ENCODE assay signal across 7 mouse cellular contexts in genomic region chr12:73367460-73368079, GRCm38 (mm10).
A peak's percentile ranks its signal among the peaks of the same experiment; 100 is the strongest.
DNase-seq lines count a peak whose midpoint lies in the region; ATAC-seq and TF ChIP-seq lines count a peak whose summit lies in the region.

No protein-coding gene starts in this region.

- no peaks in the 10 kb centered on the region for H3K36me3 ChIP-seq in testis, adult 2 months (ENCODE audit: control insufficient read depth, insufficient read depth, low read length)
- H3K36me3 ChIP-seq in embryonic facial prominence, embryonic 13.5 days: no peaks in the 10 kb centered on the region
- H3K36me3 ChIP-seq in hindbrain, embryonic 15.5 days: no peaks in the 10 kb centered on the region
- no peaks in the 10 kb centered on the region for H3K36me3 ChIP-seq in neural tube, embryonic 15.5 days

- intact Hi-C loops in left cerebral cortex, postnatal 36 days (cut with DNase I): no loop called here

- no peak overlapping the region for H3K27ac ChIP-seq in testis, adult 2 months (ENCODE audit: control insufficient read depth, insufficient read depth, low read depth, low read length)
- H3K27ac ChIP-seq in embryonic facial prominence, embryonic 13.5 days: peak overlapping the region; percentile 78
- H3K27ac ChIP-seq in hindbrain, embryonic 15.5 days (replicated peaks): no peak overlapping the region
- 0 out of 2 replicates have a peak overlapping the region, but pooled peaks have one; percentile 6 for H3K27ac ChIP-seq in neural tube, embryonic 15.5 days (replicated peaks)

- peak overlapping the region; percentile 42 for H3K4me2 ChIP-seq in embryonic facial prominence, embryonic 13.5 days
- H3K4me2 ChIP-seq in hindbrain, embryonic 15.5 days: peak overlapping the region; percentile 6; the same call in 1 of the 2 replicates
- peak overlapping the region; percentile 20; the same call in 1 of the 2 replicates for H3K4me2 ChIP-seq in neural tube, embryonic 15.5 days

- TF ChIP-seq CTCF in testis, adult 2 months (IDR thresholded peaks at IDR 0.05; ENCODE audit: control insufficient read depth, insufficient read depth, insufficient replicate concordance, low read depth, low read length): no peak

- H3K27me3 ChIP-seq in testis, adult 2 months (ENCODE audit: control insufficient read depth, insufficient read depth, low read length): no peaks in the 10 kb centered on the region
- peaks cover 7% of the 10 kb centered on the region for H3K27me3 ChIP-seq in embryonic facial prominence, embryonic 13.5 days
- no peaks in the 10 kb centered on the region for H3K27me3 ChIP-seq in hindbrain, embryonic 15.5 days
- H3K27me3 ChIP-seq in neural tube, embryonic 15.5 days (replicated peaks): no peaks in the 10 kb centered on the region

- no peak for TF ChIP-seq POLR2A in testis, adult 2 months (IDR thresholded peaks at IDR 0.05; ENCODE audit: control insufficient read depth, low read depth, low read length)

- peak overlapping the region; percentile 40 for H3K4me3 ChIP-seq in testis, adult 2 months (ENCODE audit: control insufficient read depth, low read depth, low read length)
- no peak overlapping the region for H3K4me3 ChIP-seq in embryonic facial prominence, embryonic 13.5 days
- no peak overlapping the region for H3K4me3 ChIP-seq in hindbrain, embryonic 15.5 days
- H3K4me3 ChIP-seq in neural tube, embryonic 15.5 days (replicated peaks): no peak overlapping the region

- no peak overlapping the region for H3K9ac ChIP-seq in embryonic facial prominence, embryonic 13.5 days
- no peak overlapping the region for H3K9ac ChIP-seq in hindbrain, embryonic 15.5 days
- no peak overlapping the region for H3K9ac ChIP-seq in neural tube, embryonic 15.5 days (replicated peaks)

- DNase-seq in testis, postnatal 10 days (ENCODE audit: low spot score): no peak
- no peak for DNase-seq in left cerebral cortex, postnatal 36 days (ENCODE audit: low spot score in 2 of 2)
- no peak for DNase-seq in kidney, adult 8-10 months

- H3K4me1 ChIP-seq in testis, adult 2 months (ENCODE audit: control insufficient read depth, insufficient read depth, low read length): peaks cover 5% of the 10 kb centered on the region
- H3K4me1 ChIP-seq in embryonic facial prominence, embryonic 13.5 days: peaks cover 29% of the 10 kb centered on the region
- peaks cover 16% of the 10 kb centered on the region for H3K4me1 ChIP-seq in hindbrain, embryonic 15.5 days (replicated peaks)
- H3K4me1 ChIP-seq in neural tube, embryonic 15.5 days: peaks cover 7% of the 10 kb centered on the region

- ATAC-seq in embryonic facial prominence, embryonic 13.5 days (ENCODE audit: insufficient number of reproducible peaks, insufficient read depth, low FRiP score, low TSS enrichment, low read depth): peak; percentile 70
- peak; percentile 77 for ATAC-seq in hindbrain, embryonic 15.5 days (ENCODE audit: low FRiP score, low read depth)
- ATAC-seq in neural tube, embryonic 15.5 days (ENCODE audit: low FRiP score): peak; percentile 61; the same call in 1 of the 2 replicates

- H3K9me3 ChIP-seq in embryonic facial prominence, embryonic 13.5 days: no peaks in the 10 kb centered on the region
- H3K9me3 ChIP-seq in hindbrain, embryonic 15.5 days: no peaks in the 10 kb centered on the region
- no peaks in the 10 kb centered on the region for H3K9me3 ChIP-seq in neural tube, embryonic 15.5 days (replicated peaks)

- WGBS in embryonic facial prominence, embryonic 13.5 days: 4% methylated on average over 20 of the region's 20 CpGs
- 24% methylated on average over 20 of the region's 20 CpGs for WGBS in hindbrain, embryonic 15.5 days
- WGBS in neural tube, embryonic 15.5 days: 13% methylated on average over 20 of the region's 20 CpGs

Comparison
In these comparisons a context has a peak if more than half of its experiments do, and no peak if none do; other contexts are left out.
1. H3K27ac ChIP-seq: peak in embryonic facial prominence, embryonic 13.5 days (single experiment) and neural tube, embryonic 15.5 days (single experiment); none in testis, adult 2 months (single experiment) and hindbrain, embryonic 15.5 days (single experiment).
2. Peak in every context shown above with its lines, with median percentiles within 50 percentile points of each other: ATAC-seq and H3K4me2 ChIP-seq.